Mouse (Mus musculus) adrenal gland, postnatal 14 days (tissue): ENCODE results near the gene Ccdc86. TPM values are rescaled to one million over a fixed set of nuclear protein-coding genes. Genes with fewer than 3 reads are reported as not detected.

Experiments used
- DNase-seq: peaks from one replicate; pipeline ENCODE4 v3.0.0; 2021; ENCODE audit warnings: mixed read lengths
- long read RNA-seq, 2 experiments: library from polyadenylated mRNA; stranded (forward); transcript quantifications; one replicate each; pipeline ENCODE4 v2.0.0; 2021
- total RNA-seq: library from RNA; stranded (reverse); gene quantifications from 2 replicates; pipeline ENCODE4 v1.2.3, GENCODE M21; 2021

Gene Ccdc86
- 13.6 and 14.2 TPM in 2 replicates for total RNA-seq
- long read RNA-seq, experiment 1, transcript Ccdc86-201 (4 exons, 3,003 nt): major isoform, 21 of 22 reads
- long read RNA-seq, experiment 1, partial matches to known transcripts: 1 of 22 reads
- long read RNA-seq, experiment 1, other reads (novel, unspliced or antisense): 0 of 22 reads
- long read RNA-seq, experiment 2, transcript Ccdc86-201 (4 exons, 3,003 nt): major isoform, 16 of 17 reads
- long read RNA-seq, experiment 2, partial matches to known transcripts: 0 of 17 reads
- long read RNA-seq, experiment 2, other reads (novel, unspliced or antisense): 1 of 17 reads

- DNase-seq: peak; percentile 98
Measured at GRCm38 (mm10) chr19:10949112-10949511, at the start of gene Ccdc86. Ccdc86 (minus strand) TSS chr19:10949266.

GRCm38 (mm10) chr19:10993150-10993549, 44.1 kb upstream of the Ccdc86 start, which contains the start of gene Ms4a15:
Ms4a15 (minus strand) TSS chr19:10993250.
- no peak for DNase-seq

GRCm38 (mm10) chr19:10991911-10992310, 42.8 kb upstream of the Ccdc86 start:
- DNase-seq: no peak

GRCm38 (mm10) chr19:10990751-10991150, 41.7 kb upstream of the Ccdc86 start:
- DNase-seq: no peak

GRCm38 (mm10) chr19:10988563-10988962, 39.5 kb upstream of the Ccdc86 start:
- no peak for DNase-seq

DNA sequence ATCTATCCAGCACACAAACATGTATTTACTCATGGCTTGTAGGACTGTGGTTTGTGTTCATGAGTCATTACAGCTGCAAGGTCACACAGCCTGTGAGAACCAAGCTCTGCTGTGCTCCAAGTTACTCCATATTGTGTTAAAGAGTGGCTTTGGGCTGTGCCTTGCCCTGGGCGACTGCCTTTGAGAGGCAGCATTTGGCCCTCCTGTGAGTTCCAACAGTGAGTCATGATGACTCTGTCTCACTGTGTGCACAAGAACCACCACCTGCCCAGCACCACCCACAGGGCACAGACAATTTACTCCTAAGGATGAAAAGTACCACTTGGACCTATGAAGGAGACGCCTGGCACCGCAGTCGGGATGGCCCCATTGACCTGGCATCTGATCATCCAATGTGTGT, 36.8 kb upstream of the Ccdc86 start:
- peak; percentile 23 for DNase-seq

- no peak for DNase-seq
Measured at GRCm38 (mm10) chr19:10984551-10984950, 35.5 kb upstream of the Ccdc86 start.

- peak; percentile 70 for DNase-seq
Measured at GRCm38 (mm10) chr19:10983146-10983545, 34.1 kb upstream of the Ccdc86 start.

- no peak for DNase-seq
Measured at GRCm38 (mm10) chr19:10980210-10980609, 31.1 kb upstream of the Ccdc86 start.

GRCm38 (mm10) chr19:10979184-10980168, 30.4 kb upstream of the Ccdc86 start:
- peak; percentile 85 for DNase-seq

DNA sequence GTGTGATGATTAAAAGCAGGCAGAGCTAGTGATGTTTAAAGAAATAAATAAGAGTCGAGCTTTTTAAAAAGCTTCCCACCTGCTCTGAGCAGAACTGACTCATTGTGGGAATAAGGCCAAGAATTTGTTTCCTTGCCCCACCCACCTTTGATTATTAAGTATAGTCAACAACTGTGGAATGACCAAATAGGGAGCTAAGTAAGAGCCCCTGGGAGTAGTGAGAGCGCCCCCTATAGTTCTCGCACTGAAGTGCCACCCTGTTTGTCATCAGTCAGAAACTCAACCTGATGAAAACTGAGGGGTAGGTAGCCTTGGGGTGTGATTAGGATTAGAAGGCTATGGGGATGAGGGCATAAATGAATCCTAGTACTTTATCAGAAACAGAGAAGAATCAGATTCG, 27.3 kb upstream of the Ccdc86 start:
- peak; percentile 61 for DNase-seq

- no peak for DNase-seq
Measured at GRCm38 (mm10) chr19:10975187-10975586, 26.1 kb upstream of the Ccdc86 start.

DNA sequence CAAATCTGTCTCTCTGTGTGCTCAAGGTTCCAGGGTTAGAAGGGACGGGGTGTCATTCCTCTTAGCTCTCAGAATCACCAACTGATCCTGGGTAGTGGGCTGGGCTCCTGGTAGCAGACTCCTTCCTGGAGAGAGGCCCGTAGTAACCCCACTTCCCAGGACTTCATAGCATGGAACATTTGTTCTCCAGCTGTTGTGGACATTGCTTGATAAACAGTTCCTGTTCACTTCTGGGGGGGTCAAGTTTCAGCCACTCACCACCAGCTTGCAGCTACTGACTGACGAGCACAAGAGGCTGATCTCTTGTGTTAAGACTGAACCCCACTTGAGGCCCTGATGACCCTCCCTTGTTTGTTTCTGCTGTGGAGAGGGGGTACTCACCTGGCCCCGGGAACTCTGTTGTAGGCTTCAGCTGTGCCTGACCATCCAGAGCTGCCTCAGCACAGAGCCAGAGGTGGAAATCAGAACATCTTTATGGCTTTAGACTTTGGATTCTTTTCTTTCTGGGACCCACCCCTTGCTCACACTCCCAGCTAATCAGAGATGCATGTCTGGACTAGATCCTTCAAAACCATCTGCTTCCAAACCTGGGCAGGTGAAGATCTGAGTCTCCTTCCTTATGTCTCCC, 25.3 kb upstream of the Ccdc86 start, which contains the start of gene Ms4a10:
Gene Ms4a10, minus strand, starts transcription at position 433 of the 628 bp plus-strand sequence.
- DNase-seq: no peak

GRCm38 (mm10) chr19:10973187-10973586, 24.1 kb upstream of the Ccdc86 start:
- no peak for DNase-seq

DNA sequence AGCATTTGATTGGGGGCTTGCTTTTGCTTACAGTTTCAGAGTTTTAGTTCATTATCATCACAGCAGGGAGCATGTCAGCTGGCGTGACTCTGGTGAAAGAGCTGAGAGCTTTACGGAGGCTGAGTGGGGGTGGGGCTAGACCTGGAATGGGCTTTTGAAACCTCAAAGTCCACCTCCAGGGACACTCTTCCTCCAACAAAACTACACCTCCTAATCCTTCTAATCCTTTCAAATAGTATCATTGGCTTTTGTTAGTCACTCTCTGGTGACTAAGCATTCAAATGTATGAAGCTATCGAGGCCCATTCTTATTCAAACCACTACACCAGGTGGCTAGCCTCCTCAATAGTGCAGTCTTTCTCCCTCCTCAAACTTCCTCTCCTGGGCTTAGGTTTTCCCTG, 23.6 kb upstream of the Ccdc86 start:
- DNase-seq: no peak

GRCm38 (mm10) chr19:10970457-10970856, 21.4 kb upstream of the Ccdc86 start:
- no peak for DNase-seq

GRCm38 (mm10) chr19:10968578-10968977, 19.5 kb upstream of the Ccdc86 start:
- DNase-seq: peak; percentile 85

GRCm38 (mm10) chr19:10965721-10966120, 16.7 kb upstream of the Ccdc86 start:
- peak; percentile 60 for DNase-seq

DNA sequence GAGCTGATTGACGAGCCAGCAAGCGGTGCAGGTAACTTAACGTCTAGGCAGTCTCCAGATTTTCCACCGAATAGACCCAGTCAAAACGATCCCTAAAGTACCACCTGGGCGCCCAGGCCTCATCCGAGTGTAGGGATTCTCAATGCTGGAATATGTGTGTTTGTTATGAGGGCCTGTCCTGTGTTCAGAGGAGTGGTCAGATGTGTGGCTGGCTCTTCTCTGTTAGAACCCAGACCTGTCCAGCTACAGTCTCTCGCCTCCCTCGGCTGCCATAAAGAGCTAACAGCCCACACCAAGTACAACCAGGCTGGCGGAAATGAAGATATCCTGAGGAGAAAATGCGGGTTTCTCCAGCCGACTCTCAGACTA, 10.9 kb upstream of the Ccdc86 start:
- no peak for DNase-seq

- peak; percentile 57 for DNase-seq
Measured at GRCm38 (mm10) chr19:10959085-10959977, 10.3 kb upstream of the Ccdc86 start.
